Mouse (Mus musculus) right cerebral cortex, adult 18-20 months (tissue): ENCODE results near the gene Pnrc2.

Source experiments
- DNase-seq: peaks from one replicate; pipeline ENCODE4 v3.0.0; 2022; ENCODE audit warnings: mixed read lengths

The Pnrc2 gene

GRCm38 (mm10) chr4:135889884-135890283, 16.2 kb upstream of the Pnrc2 start:
- peak; percentile 60 for DNase-seq

DNA sequence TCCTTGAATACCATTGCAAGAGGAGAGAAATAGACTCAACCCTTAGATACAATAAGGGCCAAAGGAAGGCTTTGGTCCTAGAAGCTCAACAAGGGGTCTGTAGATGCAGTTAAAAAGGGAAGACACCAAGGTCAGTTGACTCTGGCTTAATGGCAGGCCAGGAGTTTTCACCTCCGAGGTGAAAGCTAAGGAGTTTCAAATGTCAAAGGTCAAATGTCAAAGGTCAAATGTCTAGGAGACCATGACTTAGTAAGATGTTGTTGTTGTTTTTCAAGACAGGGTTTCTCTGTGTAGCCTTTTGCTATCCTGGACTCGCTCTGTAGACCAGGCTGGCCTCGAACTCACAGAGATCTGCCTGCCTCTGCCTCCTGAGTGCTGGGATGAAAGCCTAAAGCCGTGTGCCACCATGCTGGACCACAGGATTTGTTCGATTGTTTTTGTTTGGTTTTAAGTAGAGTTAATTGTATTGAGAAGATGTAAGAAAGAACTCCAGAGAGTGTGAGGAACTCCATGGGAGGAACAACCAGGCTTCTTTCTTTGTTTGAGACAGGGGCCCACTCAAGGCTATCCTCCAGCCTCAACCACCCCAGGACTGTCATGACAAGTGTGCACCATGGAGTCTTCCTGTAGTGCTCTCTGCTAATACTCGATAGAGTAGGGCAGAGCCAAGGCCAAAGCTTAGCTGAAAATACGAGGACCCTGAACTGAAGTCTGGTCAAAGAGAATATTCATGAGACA, 15.7 kb upstream of the Pnrc2 start:
- no peak for DNase-seq

GRCm38 (mm10) chr4:135888448-135889057, 14.9 kb upstream of the Pnrc2 start:
- DNase-seq, result no peak

- DNase-seq, result no peak
These were observed 12.5 kb upstream of the Pnrc2 start for GRCm38 (mm10) chr4:135886184-135886583.

DNA sequence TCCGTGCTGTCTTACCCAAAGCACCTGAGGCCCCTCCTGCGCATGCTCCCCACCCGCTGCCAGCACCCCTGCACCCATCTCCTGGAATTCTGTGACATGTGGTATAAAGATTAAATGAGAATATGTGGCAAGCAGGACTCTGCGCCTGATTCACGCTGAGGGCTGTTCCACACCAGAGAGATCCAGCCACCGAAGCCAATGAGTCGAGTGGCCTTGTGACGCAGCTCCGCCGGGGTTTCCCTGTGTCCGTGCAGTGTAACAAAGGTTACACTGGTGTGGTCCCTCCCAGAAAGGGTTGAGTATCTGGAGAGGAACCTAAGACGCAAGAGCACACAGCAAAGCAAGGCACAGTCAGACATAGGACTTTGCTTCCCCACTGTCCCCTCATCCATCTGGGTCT, 12.0 kb upstream of the Pnrc2 start:
- DNase-seq, result no peak

DNA sequence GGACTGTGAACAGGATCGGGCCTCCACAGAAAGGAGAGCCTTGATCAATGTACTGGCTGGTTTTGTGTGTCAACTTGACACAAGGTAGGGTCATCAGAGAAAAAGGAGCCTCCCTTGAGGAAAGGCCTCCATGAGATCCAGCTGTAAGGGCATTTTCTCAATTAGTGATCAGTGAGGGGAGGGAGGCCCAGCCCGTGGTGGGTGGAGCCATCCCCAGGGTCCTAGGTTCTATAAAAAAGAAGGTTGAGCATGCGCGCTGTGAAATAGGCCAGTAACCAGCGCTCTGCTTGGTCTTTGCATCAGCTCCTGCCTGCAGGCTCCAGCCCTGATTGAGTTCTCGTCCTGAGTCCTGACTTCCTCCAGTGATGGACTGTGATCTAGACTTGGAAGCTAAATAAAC, 10.9 kb upstream of the Pnrc2 start:
- no peak for DNase-seq

- no peak for DNase-seq
These were observed 10.3 kb upstream of the Pnrc2 start for GRCm38 (mm10) chr4:135883881-135884516.

DNA sequence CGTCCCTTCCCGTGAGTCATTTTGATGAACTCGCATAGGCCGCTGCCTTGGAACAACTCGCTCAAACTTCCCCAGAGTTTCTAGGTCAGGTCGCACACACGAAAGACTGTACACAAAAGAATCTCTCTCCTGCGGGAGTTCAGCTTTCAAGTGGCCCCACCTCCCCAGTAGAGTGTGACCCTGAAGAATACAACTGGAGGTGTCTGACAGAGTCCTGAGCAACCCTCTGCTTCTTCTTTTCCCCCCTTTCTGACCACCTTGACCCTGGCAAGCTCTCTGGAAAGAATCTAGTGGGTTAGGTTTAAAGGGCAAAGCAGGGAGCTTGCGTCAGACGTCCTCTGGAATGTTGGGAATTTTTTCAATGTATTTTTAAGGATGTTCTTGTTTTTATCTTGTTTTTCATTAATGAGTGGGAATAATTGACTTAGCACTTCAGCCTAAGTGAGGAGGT, 9.8 kb upstream of the Pnrc2 start:
- no peak for DNase-seq

DNA sequence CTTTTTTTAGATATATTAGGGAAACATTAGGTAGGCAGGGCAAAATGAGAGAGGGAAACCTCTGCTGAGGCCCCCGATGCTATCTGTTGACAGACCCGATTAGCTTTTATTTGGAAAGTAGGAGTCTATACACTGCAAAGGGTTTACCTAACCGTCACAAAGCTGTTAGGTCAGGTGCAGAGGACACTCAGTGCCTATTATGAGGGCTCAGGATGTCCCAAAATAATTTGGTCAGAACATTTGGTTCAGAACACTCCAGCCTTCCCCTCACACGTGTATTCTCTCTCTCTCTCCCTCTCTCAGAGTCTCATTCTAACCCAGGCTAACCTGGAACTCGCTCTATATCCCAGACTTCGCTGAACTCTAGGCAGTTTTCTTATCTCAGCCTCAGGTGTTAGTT, 8.4 kb upstream of the Pnrc2 start:
- no peak for DNase-seq

DNA sequence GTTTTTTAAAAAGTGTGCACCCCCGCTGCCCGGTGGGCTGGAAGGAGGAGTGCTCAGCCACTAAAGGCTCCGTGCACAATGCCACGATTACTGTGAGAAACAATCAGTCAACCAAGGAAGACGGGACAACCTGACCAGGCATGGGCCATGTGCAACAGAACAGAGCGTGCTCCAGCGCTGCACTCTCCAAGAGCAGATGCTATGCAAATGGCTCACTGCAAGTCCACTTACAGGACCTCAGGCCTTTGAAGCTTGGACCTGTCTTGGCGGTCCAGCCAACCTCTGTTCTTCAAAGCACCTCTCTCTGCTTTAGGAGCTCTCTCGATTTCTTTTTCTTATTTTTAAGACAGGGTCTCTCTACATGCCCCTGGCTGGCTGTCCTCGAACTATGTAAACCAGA, 6.9 kb upstream of the Pnrc2 start:
- no peak for DNase-seq

GRCm38 (mm10) chr4:135880018-135880417, 6.4 kb upstream of the Pnrc2 start:
- DNase-seq, result no peak

GRCm38 (mm10) chr4:135879021-135879420, 5.4 kb upstream of the Pnrc2 start:
- DNase-seq, result no peak

GRCm38 (mm10) chr4:135877742-135878141, 4.1 kb upstream of the Pnrc2 start:
- no peak for DNase-seq

DNA sequence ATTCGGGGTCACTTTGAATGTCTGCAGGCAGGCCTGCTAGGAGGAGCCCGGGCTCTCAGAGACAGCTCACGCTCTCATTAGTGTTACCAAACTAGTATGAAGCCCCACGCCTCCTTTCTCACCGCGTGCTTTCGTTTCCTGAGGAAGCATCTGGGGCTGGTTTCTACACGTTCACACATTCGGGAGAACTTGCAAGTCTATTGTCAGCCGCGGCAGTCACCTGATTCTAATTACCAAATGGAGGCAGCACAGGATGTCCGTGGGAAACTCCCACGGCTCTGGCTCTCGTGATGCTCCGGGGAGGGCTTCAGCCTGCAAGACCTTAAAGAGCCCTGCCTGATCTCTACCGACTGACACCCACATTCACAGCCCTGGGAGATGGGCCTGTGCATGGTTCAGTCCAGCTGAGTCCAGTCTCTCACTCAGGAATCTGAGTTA, 3.0 kb upstream of the Pnrc2 start:
- DNase-seq, result peak; percentile 86

DNA sequence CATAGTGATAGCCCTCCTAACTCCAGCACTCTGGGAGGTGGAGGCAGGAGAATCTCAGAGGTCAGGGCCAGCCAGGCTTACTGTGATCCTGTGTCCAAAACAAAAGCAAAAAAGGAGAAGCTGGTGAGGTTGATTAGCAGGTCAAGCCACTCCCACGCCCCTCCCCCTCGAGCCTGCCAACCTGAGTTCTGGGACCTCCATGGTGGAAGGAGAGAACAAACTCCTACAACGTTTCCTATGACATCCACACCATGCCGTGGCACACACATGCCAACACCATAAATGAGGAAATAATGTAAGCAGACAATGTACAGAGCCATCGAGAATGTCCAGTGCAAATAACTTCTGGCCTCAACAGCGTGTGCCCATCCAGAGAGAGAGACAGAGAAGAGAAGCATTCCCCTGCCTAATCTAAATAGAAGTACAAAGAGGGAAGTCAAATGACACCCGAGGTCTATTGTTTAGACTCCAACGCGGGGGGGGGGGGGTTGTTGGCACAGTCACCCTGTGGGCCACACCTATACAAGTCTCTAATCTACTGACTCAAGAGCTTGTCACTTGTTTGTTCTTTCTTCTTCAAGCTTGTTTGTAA, 2.4 kb upstream of the Pnrc2 start:
- DNase-seq, result no peak

DNA sequence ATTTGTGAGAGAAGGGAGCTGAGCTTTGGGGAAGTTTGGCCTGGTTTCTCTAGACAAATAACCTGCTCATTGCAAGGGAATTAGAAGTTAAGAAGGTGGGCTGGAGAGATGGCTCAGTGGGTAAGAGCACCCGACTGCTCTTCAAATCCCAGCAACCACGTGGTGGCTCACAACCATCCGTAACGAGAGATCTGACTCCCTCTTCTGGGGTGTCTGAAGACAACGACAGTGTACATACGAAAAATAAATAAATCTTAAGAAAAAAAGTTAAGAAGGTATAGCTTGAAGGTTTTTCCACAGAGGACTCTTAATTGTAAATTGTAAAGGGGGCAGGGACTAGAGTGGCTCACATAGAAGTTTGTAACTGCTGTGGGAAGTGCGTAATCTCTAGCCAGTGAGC, 1.9 kb upstream of the Pnrc2 start:
- DNase-seq, result no peak

GRCm38 (mm10) chr4:135874564-135875535, 1.2 kb upstream of the Pnrc2 start:
- DNase-seq, result no peak

- no peak for DNase-seq
These were observed 860 bp downstream of the Pnrc2 start for GRCm38 (mm10) chr4:135872589-135873391.

DNA sequence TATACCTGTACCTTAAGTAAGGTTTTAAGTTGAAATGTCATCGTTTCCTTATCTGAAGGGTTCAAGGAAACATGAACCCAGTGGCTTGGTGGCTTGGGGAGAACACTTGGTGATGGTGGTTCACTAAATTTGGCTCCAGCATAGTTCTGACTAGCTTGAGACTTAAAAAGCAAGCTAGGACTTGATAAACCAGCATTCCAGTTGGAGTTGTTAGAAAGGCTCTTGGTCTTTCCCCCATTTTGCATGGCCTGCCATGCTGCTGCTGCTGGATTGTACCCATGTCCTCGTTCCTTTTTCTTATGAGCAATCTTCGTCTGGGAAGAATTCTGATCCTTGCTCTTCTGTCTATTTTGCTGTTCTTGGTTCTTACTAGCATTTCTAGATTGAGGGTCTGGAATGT, 1.6 kb downstream of the Pnrc2 start:
- DNase-seq, result no peak

DNA sequence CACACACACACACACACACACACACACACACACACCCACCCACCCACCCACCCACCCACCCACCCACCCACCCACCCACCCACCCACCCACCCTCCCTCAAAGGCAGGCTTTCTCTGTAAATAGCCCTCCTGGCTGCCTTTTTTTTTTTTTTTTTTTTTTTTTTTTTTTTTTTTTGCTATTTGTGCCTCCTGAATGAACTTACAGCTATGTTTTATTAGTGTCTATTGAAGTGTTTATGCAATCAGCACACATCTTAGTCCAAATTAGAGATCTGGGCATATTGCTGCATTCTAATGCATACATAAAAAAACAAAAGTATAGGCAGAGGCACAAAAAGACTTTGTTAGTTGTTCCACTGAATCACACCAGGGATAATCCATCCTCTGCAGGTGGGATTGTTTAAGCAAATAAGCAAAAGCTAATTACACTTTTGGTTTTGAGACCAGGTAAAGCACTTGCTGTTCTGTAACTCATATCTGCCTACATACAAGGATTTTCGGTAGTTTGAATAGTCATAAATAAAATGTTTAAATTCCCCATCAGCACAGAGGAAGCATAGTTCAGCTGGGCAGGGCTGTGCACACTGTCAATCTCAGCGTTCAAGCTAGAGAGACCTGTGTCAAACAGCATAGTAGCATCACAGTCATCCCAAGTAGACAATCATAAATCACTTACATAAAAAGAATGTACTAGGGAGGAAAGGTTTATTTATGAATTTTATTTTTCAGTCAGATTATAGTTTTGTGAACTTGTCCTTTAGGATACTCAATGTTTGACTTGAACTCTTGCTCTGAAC, 3.2 kb downstream of the Pnrc2 start:
- DNase-seq, result no peak

DNA sequence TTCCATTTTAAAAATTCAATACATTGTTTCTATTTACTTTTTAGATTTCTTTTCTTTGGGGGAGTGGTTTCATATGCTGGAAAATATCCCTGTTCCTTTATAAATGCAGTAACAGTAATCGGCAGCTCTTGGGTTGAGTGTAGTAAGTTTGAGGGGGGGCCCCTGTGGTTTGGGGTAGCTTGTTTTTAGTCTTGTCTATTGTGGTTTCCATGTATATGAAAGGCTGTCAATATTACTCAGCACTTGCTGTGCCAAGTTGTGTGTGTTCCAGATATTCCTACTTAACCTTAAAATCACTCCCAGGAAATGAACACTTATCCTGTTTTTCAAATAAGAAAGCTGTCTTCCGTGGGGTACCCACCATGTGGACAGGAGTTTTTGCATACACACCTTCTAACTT, 4.7 kb downstream of the Pnrc2 start:
- DNase-seq, result no peak
